Mouse (Mus musculus): ENCODE data around the gene Gm12695. TPM values are rescaled to one million over a fixed set of nuclear protein-coding genes. Genes with fewer than 3 reads are reported as not detected.
A peak's percentile ranks its signal among the peaks of the same experiment; 100 is the strongest.

Gm12695 gene
- polyA plus RNA-seq, 2 experiments, result not detected

GRCm38 (mm10) chr4:96722301-96722700 lies 62.7 kb downstream of the Gm12695 start:
- H3K4me2 ChIP-seq (replicated peaks; ENCODE audit: low read depth, low read length, severe bottlenecking), result no peak overlapping the region
- DNase-seq (ENCODE audit: low spot score), result no peak
- no peak overlapping the region for H3K27ac ChIP-seq (replicated peaks; ENCODE audit: low read depth, low read length)
- H3K27me3 ChIP-seq (ENCODE audit: control insufficient read depth, insufficient read depth, low read length), result no peaks in the 10 kb centered on the region
- no peak for TF ChIP-seq POLR2A (IDR thresholded peaks at IDR 0.05; ENCODE audit: borderline replicate concordance, extremely low read depth, insufficient read depth, insufficient read length)
- 87% methylated on average over 2 of the region's 2 CpGs for WGBS
- ATAC-seq (ENCODE audit: low FRiP score, low read depth), result no peak
- H3K4me3 ChIP-seq (replicated peaks; ENCODE audit: low read length), result no peak overlapping the region
- no peaks in the 10 kb centered on the region for H3K9me3 ChIP-seq (ENCODE audit: control insufficient read depth, low read length)
- H3K4me1 ChIP-seq (ENCODE audit: control insufficient read depth, insufficient read depth, low read length), result no peaks in the 10 kb centered on the region; the same call in 1 of the 2 replicates
- H3K9ac ChIP-seq (ENCODE audit: low read depth, low read length, severe bottlenecking), result no peak overlapping the region
- H3K36me3 ChIP-seq (ENCODE audit: control insufficient read depth, insufficient read depth, low read length), result no peaks in the 10 kb centered on the region

- Histone ChIP-seq H3K36me3 (ENCODE audit: control insufficient read depth, insufficient read depth, low read length) (no peaks in the 10 kb centered on the region), H3K4me1 (ENCODE audit: control insufficient read depth, insufficient read depth, low read length) (no peaks in the 10 kb centered on the region; the same call in 1 of the 2 replicates), H3K9me3 (ENCODE audit: control insufficient read depth, low read length) (no peaks in the 10 kb centered on the region), H3K27ac (replicated peaks; ENCODE audit: low read depth, low read length) (no peak overlapping the region), H3K4me3 (replicated peaks; ENCODE audit: low read length) (no peak overlapping the region), H3K4me2 (replicated peaks; ENCODE audit: low read depth, low read length, severe bottlenecking) (no peak overlapping the region), H3K9ac (ENCODE audit: low read depth, low read length, severe bottlenecking) (no peak overlapping the region), H3K27me3 (ENCODE audit: control insufficient read depth, insufficient read depth, low read length) (no peaks in the 10 kb centered on the region)
- DNase-seq (ENCODE audit: low spot score) (peak; percentile 9), ATAC-seq (ENCODE audit: low FRiP score, low read depth) (no peak)
- no peak for TF ChIP-seq POLR2A (IDR thresholded peaks at IDR 0.05; ENCODE audit: borderline replicate concordance, extremely low read depth, insufficient read depth, insufficient read length)
- WGBS, result 46% methylated on average over 4 of the region's 4 CpGs
Measured at GRCm38 (mm10) chr4:96718977-96719966, 65.7 kb downstream of the Gm12695 start.

- ATAC-seq (ENCODE audit: low FRiP score, low read depth) (no peak), DNase-seq (ENCODE audit: low spot score) (no peak)
- H3K27ac ChIP-seq (replicated peaks; ENCODE audit: low read depth, low read length), result no peak overlapping the region
- no peak overlapping the region for H3K4me3 ChIP-seq (replicated peaks; ENCODE audit: low read length)
- no peaks in the 10 kb centered on the region; the same call in 1 of the 2 replicates for H3K4me1 ChIP-seq (ENCODE audit: control insufficient read depth, insufficient read depth, low read length)
- no peaks in the 10 kb centered on the region for H3K27me3 ChIP-seq (ENCODE audit: control insufficient read depth, insufficient read depth, low read length)
- no peaks in the 10 kb centered on the region for H3K9me3 ChIP-seq (ENCODE audit: control insufficient read depth, low read length)
- no peak overlapping the region for H3K9ac ChIP-seq (ENCODE audit: low read depth, low read length, severe bottlenecking)
- no peaks in the 10 kb centered on the region for H3K36me3 ChIP-seq (ENCODE audit: control insufficient read depth, insufficient read depth, low read length)
- H3K4me2 ChIP-seq (replicated peaks; ENCODE audit: low read depth, low read length, severe bottlenecking), result no peak overlapping the region
- TF ChIP-seq POLR2A (IDR thresholded peaks at IDR 0.05; ENCODE audit: borderline replicate concordance, extremely low read depth, insufficient read depth, insufficient read length), result no peak
Measured at GRCm38 (mm10) chr4:96718503-96718902, 66.5 kb downstream of the Gm12695 start.

DNA sequence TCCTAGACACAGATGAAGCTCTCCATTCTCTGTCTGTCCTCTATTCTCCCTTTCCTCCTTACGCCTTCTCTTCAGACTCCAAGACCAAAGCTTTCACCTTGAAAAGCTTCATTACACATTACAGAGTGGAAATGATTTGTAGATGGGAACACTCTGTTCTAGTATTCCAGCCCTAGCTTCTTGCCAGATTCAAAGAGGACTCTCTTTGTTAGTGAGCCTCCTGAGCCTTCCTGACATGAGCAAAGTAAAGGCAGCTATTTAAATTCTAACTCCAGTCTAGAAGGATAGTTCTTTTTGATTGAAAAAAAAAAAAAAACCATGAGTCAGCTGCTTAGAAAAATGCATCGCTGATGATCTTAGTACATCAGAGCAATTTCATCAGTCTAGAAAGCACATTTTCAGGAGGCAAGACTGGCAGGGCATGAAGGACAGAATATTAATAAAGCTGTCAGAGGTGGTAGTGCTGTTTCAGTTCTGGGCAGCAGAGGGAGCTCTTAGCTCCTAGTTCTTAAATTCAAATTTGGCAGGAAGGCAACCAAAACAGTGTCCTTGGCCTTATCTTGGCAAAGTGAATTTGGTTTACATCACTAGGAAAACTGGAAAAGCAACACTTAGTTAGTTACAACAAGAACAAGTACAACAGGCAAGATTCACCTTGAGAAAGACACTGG lies 79.6 kb downstream of the Gm12695 start:
- Histone ChIP-seq H3K9ac (ENCODE audit: low read depth, low read length, severe bottlenecking) (no peak overlapping the region), H3K27ac (replicated peaks; ENCODE audit: low read depth, low read length) (no peak overlapping the region), H3K4me3 (replicated peaks; ENCODE audit: low read length) (no peak overlapping the region), H3K4me1 (ENCODE audit: control insufficient read depth, insufficient read depth, low read length) (no peaks in the 10 kb centered on the region), H3K27me3 (ENCODE audit: control insufficient read depth, insufficient read depth, low read length) (no peaks in the 10 kb centered on the region), H3K36me3 (ENCODE audit: control insufficient read depth, insufficient read depth, low read length) (no peaks in the 10 kb centered on the region), H3K4me2 (replicated peaks; ENCODE audit: low read depth, low read length, severe bottlenecking) (no peak overlapping the region), H3K9me3 (ENCODE audit: control insufficient read depth, low read length) (no peaks in the 10 kb centered on the region)
- DNase-seq (ENCODE audit: low spot score) (peak; percentile 84), ATAC-seq (ENCODE audit: low FRiP score, low read depth) (no peak)
- 49% methylated on average over 2 of the region's 2 CpGs for WGBS
- no peak for TF ChIP-seq POLR2A (IDR thresholded peaks at IDR 0.05; ENCODE audit: borderline replicate concordance, extremely low read depth, insufficient read depth, insufficient read length)

DNA sequence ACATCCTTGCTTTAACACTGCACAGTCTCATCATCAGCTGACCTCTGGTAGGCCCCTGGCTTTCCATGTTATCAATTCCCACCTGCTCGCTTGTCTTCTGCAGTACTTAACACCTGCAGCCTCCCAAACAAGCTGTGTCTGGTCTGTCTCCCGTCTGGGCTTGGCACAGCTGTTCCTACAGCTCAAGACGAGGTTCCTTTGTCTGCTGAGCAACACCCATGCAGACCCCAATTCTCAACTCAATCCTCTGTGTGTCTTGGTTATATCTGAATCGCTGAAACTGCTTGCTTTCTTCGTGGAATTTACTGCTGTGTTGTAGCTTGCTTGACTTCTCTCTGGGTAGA lies 86.8 kb downstream of the Gm12695 start:
- no peak overlapping the region for H3K4me3 ChIP-seq (replicated peaks; ENCODE audit: low read length)
- peak; percentile 53; the same call in 1 of the 2 replicates for ATAC-seq (ENCODE audit: low FRiP score, low read depth)
- no peak for DNase-seq (ENCODE audit: low spot score)
- TF ChIP-seq POLR2A (IDR thresholded peaks at IDR 0.05; ENCODE audit: borderline replicate concordance, extremely low read depth, insufficient read depth, insufficient read length), result no peak
- no peaks in the 10 kb centered on the region for H3K36me3 ChIP-seq (ENCODE audit: control insufficient read depth, insufficient read depth, low read length)
- WGBS, result 51% methylated on average over 5 of the region's 5 CpGs
- H3K4me1 ChIP-seq (ENCODE audit: control insufficient read depth, insufficient read depth, low read length), result peaks cover 13% of the 10 kb centered on the region; the same call in 1 of the 2 replicates
- no peak overlapping the region for H3K9ac ChIP-seq (ENCODE audit: low read depth, low read length, severe bottlenecking)
- no peaks in the 10 kb centered on the region for H3K27me3 ChIP-seq (ENCODE audit: control insufficient read depth, insufficient read depth, low read length)
- no peak overlapping the region for H3K27ac ChIP-seq (replicated peaks; ENCODE audit: low read depth, low read length)
- no peaks in the 10 kb centered on the region for H3K9me3 ChIP-seq (ENCODE audit: control insufficient read depth, low read length)
- H3K4me2 ChIP-seq (replicated peaks; ENCODE audit: low read depth, low read length, severe bottlenecking), result no peak overlapping the region
